Comparison of ENCODE assay signal across 7 mouse cellular contexts in the genomic region with DNA sequence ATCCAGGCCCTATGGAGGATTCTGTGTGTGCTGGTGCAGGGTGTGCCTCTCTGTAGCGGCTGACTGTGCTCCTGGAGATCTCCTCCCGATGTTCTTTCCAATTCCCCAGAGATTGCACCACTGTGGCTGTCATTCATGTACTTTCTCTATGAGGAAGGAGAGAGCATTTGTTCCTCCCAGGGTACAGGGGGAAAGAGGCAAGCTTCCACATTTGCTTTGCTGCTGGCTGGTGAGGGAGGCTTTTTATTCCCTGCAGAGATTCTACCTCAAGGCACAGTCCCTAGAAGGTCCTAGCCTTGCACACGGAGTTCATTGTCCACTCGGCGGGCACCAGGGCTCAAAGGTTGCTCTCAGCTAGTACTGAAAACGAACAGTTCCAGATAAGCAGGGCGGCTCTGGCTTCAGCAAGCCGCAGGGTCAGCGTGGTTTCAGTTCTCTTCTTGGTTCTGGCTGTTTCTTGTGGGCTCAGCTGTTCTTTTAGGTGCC. TPM values are rescaled to one million over a fixed set of nuclear protein-coding genes. Genes with fewer than 3 reads are reported as not detected.
DNase-seq lines count a peak whose midpoint lies in the region; ATAC-seq and TF ChIP-seq lines count a peak whose summit lies in the region.

No protein-coding gene starts in this region.

- no peak for TF ChIP-seq CTCF in CH12.LX (conservative IDR thresholded peaks at IDR 0.05 in 1 of 2, IDR thresholded peaks at IDR 0.05 in 1 of 2; ENCODE audit: low read depth in 2 of 2, low read length in 2 of 2)
- no peak for TF ChIP-seq CTCF in bone marrow macrophage, adult 2 months (IDR thresholded peaks at IDR 0.05; ENCODE audit: low read depth, low read length)
- TF ChIP-seq CTCF in liver, adult 2 months (IDR thresholded peaks at IDR 0.05; ENCODE audit: low read depth, low read length), result no peak

- no peak overlapping the region for H3K27ac ChIP-seq in CH12.LX (ENCODE audit: insufficient read depth, low read depth)
- peak overlapping the region; percentile 92 for H3K27ac ChIP-seq in bone marrow macrophage, adult 2 months (ENCODE audit: insufficient read depth, low read depth, low read length)
- peak overlapping the region; percentile 50 for H3K27ac ChIP-seq in liver, adult 2 months (replicated peaks; ENCODE audit: insufficient read depth, low read depth, low read length)

- no peaks in the 10 kb centered on the region for H3K79me2 ChIP-seq in CH12.LX (replicated peaks; ENCODE audit: control insufficient read depth, extremely low read depth, insufficient read depth, poor library complexity, severe bottlenecking)
- no peaks in the 10 kb centered on the region for H3K79me2 ChIP-seq in liver, adult 2 months (ENCODE audit: control insufficient read depth, insufficient read depth, low read length)

- intact Hi-C loops in heart, postnatal 25 days (cut with DNase I), result loop anchor here (5.0 kb wide), 1 partner anchor 41 kb away; no protein-coding TSS in a partner anchor

- TF ChIP-seq EP300 in CH12.LX (IDR thresholded peaks at IDR 0.05; ENCODE audit: low read length), result peak; percentile 57

- WGBS in liver, adult 2 months, result 2% methylated on average over 9 of the region's 9 CpGs

- peaks cover 0 to 9% of the 10 kb centered on the region in 2 experiments; a peak in 2 of 4 replicates for H3K4me1 ChIP-seq in CH12.LX (ENCODE audit: control insufficient read depth in 1 of 2, insufficient read depth in 2 of 2)
- H3K4me1 ChIP-seq in bone marrow macrophage, adult 2 months (ENCODE audit: control insufficient read depth, insufficient read depth, low read length), result peaks cover 11% of the 10 kb centered on the region
- peaks cover 14% of the 10 kb centered on the region for H3K4me1 ChIP-seq in liver, adult 2 months (ENCODE audit: control insufficient read depth, insufficient read depth, low read length)

- H3K4me3 ChIP-seq in CH12.LX (replicated peaks in 1 of 3; ENCODE audit: low read depth in 2 of 3, low read length in 2 of 3, poor library complexity in 1 of 3), result no peak overlapping the region
- H3K4me3 ChIP-seq in bone marrow macrophage, adult 2 months (ENCODE audit: insufficient read depth, low read length), result peak overlapping the region; percentile 53
- H3K4me3 ChIP-seq in liver, adult 2 months (ENCODE audit: insufficient read depth, low read depth, low read length), result no peak overlapping the region

- no peak overlapping the region for H3K9ac ChIP-seq in CH12.LX (ENCODE audit: insufficient read depth, low read depth)
- no peak overlapping the region; the same call in 1 of the 2 replicates for H3K9ac ChIP-seq in liver, adult 2 months (ENCODE audit: low read depth, low read length)

- H3K4me2 ChIP-seq in CH12.LX (ENCODE audit: insufficient read depth, low read depth, poor library complexity, severe bottlenecking), result no peak overlapping the region

- H3K9me3 ChIP-seq in CH12.LX (replicated peaks; ENCODE audit: low read length), result no peaks in the 10 kb centered on the region

- DNase-seq in CH12.LX (ENCODE audit: extremely low read depth), result peak; percentile 18
- DNase-seq in heart, postnatal 25 days (ENCODE audit: low spot score), result peak; percentile 53
- DNase-seq in liver, adult 2 months (ENCODE audit: extremely low read depth, low read depth, low spot score), result peak; percentile 89
- DNase-seq in splenic B cell, adult 2 months (ENCODE audit: low read depth, low spot score), result peak; percentile 42
- no peak for DNase-seq in thymus, postnatal 4 days

- ATAC-seq in frontal cortex, adult (ENCODE audit: low TSS enrichment), result no peak

- in situ Hi-C loops in CH12.LX (cut with MboI; ENCODE audit: low pct_ligation_motif_present, low pct_unique_long_range_greater_than_20kb, low sequenced_read_pairs), result no loop called here

- TF ChIP-seq POLR2A in CH12.LX (IDR thresholded peaks at IDR 0.05; ENCODE audit: low read depth, low read length), result no peak
- no peak for TF ChIP-seq POLR2A in bone marrow macrophage, adult 2 months (IDR thresholded peaks at IDR 0.05; ENCODE audit: borderline replicate concordance, low read depth, low read length)
- no peak for TF ChIP-seq POLR2A in liver, adult 2 months (IDR thresholded peaks at IDR 0.05; ENCODE audit: extremely low read depth, insufficient read depth, low read length)

- H3K27me3 ChIP-seq in CH12.LX (replicated peaks), result no peaks in the 10 kb centered on the region
- no peaks in the 10 kb centered on the region for H3K27me3 ChIP-seq in liver, adult 2 months (ENCODE audit: control insufficient read depth, insufficient read depth, low read length)
- H3K27me3 ChIP-seq in splenic B cell, adult 2 months (ENCODE audit: control insufficient read depth, insufficient read depth, low read length, poor library complexity, severe bottlenecking), result no peaks in the 10 kb centered on the region

- dilution Hi-C loops in CH12.LX (cut with MboI; ENCODE audit: extremely low pct_ligation_motif_present, extremely low pct_unique_long_range_greater_than_20kb, low sequenced_read_pairs), result no loop called here

- H3K36me3 ChIP-seq in CH12.LX (replicated peaks in 1 of 2; ENCODE audit: control insufficient read depth in 1 of 2, insufficient read depth in 1 of 2, low read length in 1 of 2), result no peaks in the 10 kb centered on the region
- H3K36me3 ChIP-seq in liver, adult 2 months (ENCODE audit: control insufficient read depth, insufficient read depth, low read length), result no peaks in the 10 kb centered on the region
- no peaks in the 10 kb centered on the region for H3K36me3 ChIP-seq in splenic B cell, adult 2 months (ENCODE audit: control insufficient read depth, insufficient read depth, low read length, poor library complexity, severe bottlenecking)

- no peak for TF ChIP-seq RAD21 in CH12.LX (IDR thresholded peaks at IDR 0.05; ENCODE audit: low read depth, low read length)

TF ChIP-seq in CH12.LX, 34 proteins besides CTCF, POLR2A, EP300 and RAD21:
- TF ChIP-seq SMC3 (IDR thresholded peaks at IDR 0.05; ENCODE audit: low read depth, low read length) (no peak), TBP (conservative IDR thresholded peaks at IDR 0.05; ENCODE audit: low read depth, low read length) (no peak), IRF4 (IDR thresholded peaks at IDR 0.05; ENCODE audit: low read depth, low read length) (peak; percentile 83), E2F4 (IDR thresholded peaks at IDR 0.05; ENCODE audit: insufficient replicate concordance, low read depth, low read length) (no peak), USF1 (IDR thresholded peaks at IDR 0.05; ENCODE audit: low read depth, low read length) (no peak)

RNA-seq across cellular contexts. Expression of a gene that starts 28.5 kb away (rescaled TPM):
- total RNA-seq in CH12.LX (2012; rRNA removed) (not detected in 2 replicates), CH12.LX (2014; rRNA removed) (not detected in 2 replicates)
- not detected in 2 replicates for polyA plus RNA-seq in CH12.LX (2012; ENCODE audit: insufficient read length, low read depth)
- not detected in 2 replicates for polyA plus RNA-seq in bone marrow macrophage, adult 2 months (2012; ENCODE audit: insufficient read depth, insufficient read length, missing spikeins)
- 10 to 100 TPM; 21.8 to 22.0 TPM for total RNA-seq in heart, postnatal 25 days (2021)
- 6.4 and 16.8 TPM in 2 replicates for total RNA-seq in liver, adult 2 months (2014; rRNA removed)
- polyA plus RNA-seq in liver, adult 2 months (2012; rRNA removed), result 4.5 and 7.8 TPM in 2 replicates

RNA-seq across cellular contexts. Expression of a gene that starts 47.3 kb away (rescaled TPM):
- total RNA-seq in CH12.LX (2012; rRNA removed) (17.1 and 18.1 TPM in 2 replicates), CH12.LX (2014; rRNA removed) (21.5 and 31.5 TPM in 2 replicates)
- polyA plus RNA-seq in CH12.LX (2012; ENCODE audit: insufficient read length, low read depth), result 16.1 and 18.3 TPM in 2 replicates
- polyA plus RNA-seq in bone marrow macrophage, adult 2 months (2012; ENCODE audit: insufficient read depth, insufficient read length, missing spikeins), result 40.9 and 48.6 TPM in 2 replicates
- 10 to 100 TPM; 31.9 to 41.0 TPM for total RNA-seq in heart, postnatal 25 days (2021)
- total RNA-seq in liver, adult 2 months (2014; rRNA removed), result 63.4 and 64.1 TPM in 2 replicates
- polyA plus RNA-seq in liver, adult 2 months (2012; rRNA removed), result 20.6 and 24.1 TPM in 2 replicates
